Mouse (Mus musculus) gastrocnemius, postnatal 25 days (tissue): ENCODE measurements around the gene Galnt9. TPM values are rescaled to one million over a fixed set of nuclear protein-coding genes. Genes with fewer than 3 reads are reported as not detected.

Source experiments
- DNase-seq: peaks from one replicate; pipeline ENCODE4 v3.0.0; 2022
- total RNA-seq, 2 experiments: library from RNA; stranded (reverse); gene quantifications; 1 replicate in 1 of 2; 2 replicates in 1 of 2; pipeline ENCODE4 v1.2.3; 2021

Gene Galnt9
- total RNA-seq, 2 experiments from 2014 or later, result not detected

DNA sequence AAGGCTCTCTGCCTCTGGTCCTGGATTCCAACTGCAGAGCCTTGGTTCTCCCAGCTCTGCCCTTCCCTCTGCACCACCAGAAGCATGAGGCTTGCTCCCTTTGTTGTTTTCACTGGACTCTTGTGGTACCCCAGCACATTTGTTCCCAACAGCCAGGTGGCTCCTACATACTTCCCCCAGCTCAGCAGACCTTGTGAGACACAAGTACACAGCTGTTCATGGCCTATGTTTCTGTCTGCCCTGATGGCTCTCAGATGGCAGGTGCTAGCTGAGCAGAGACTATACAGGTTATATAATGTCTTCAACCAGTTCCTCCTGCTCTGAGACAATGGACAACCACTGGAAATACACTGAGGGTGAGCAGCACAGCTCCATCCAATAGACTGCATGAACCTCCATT, 43.3 kb downstream of the Galnt9 start:
- no peak for DNase-seq

DNA sequence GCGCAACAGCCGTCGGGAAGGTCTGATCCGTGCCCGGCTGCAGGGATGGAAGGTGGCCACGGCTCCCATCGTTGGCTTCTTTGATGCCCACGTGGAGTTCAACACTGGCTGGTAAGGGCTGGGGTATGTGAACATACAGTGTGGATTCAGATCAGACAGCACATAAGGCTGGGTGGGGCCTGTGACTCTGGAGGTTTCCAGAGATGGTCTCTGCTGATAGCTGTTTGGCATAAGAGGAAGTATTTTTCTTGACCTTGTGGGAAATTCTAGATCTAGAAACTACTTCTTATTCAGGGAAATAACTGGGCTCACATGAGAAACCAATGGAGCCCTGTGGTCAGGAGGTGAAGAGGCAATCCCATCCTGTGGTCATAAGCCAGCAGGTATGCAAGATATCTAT, 45.7 kb downstream of the Galnt9 start:
- no peak for DNase-seq

DNA sequence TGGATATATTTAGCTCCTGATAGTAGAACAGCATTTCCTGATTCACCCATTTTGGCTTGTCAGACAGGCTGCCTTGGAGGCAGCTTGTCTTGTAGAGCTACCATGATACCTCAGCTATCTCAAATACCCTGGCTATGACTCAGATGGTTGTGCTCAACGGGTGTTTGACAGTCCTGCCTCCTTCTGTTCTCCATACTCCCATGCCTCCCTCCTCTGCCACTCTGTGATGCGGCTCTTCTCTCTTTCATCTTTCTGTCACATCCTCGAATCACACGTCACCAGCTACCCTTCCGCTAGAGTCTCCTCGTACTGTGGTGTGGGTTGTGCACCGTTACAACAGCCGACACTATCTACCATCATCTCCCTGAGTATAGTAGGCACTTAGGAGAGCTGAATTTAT, 50.3 kb downstream of the Galnt9 start:
- DNase-seq, result no peak

DNA sequence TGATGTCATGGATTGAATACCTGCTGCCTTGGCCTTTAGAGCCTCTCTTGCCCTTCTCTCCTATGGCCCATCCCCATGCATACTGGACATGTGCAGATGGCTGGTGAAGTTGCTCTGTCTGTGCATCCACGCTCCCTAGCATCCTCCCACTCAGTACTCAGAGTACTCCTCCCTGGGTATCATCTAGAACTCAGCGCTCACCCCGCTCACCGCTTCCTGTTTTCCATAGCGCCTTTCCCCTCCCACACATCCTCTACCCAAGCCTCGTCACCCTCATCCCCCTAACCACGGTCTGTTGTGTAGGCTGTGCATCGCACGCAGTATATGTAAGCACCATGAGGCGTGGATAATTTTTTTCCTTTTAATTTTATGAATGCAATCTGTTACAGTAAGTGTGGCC, 51.2 kb downstream of the Galnt9 start:
- DNase-seq, result no peak

DNA sequence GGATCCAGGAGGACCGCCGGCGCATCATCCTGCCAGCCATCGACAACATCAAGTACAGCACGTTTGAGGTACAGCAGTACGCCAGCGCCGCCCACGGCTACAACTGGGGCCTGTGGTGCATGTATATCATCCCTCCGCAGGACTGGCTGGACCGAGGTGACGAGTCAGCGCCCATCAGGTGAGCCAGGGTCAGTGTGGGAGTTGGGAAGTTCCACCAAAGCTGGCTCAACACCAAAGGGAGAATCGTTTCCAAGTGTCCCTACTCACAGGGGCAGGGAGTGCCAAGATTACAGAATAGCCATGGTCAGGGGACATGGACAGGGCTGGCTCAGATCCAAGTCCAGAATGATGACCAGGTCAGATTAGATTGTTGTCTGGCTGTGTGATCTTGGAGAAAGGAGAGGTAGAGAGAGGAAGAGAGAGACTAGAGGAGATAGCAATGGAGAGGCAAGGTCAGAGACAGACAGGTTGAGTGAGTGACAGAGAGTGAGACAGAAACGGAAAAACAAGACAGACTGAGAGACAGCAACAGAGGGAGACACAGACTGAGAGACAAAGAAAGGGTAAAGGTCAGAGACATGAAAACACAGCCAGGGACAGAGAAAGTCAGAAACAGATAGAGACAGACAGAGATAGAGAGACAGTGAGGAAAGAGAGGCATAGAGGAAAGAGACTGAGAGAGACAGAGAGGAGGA, 52.1 kb downstream of the Galnt9 start:
- no peak for DNase-seq

DNA sequence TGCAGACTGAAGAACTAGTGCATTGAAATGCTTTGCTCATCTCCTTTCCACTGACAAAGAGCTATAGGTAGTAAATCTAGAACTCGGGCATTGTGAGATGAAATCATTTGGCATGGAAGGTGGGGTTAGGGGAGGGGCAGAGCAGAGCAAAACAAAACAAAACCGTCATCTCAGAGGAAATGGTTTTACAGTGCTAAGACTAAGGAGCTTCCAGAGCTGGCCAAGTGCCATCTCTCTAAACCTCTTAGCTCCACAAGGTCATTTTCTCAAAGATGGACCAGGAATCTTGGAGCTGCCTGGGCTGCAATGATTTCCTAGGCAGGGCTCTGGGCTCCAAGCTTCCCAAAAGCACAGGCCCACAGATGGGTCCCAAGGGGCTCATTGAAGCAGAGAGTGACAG, 53.3 kb downstream of the Galnt9 start:
- DNase-seq, result no peak

DNA sequence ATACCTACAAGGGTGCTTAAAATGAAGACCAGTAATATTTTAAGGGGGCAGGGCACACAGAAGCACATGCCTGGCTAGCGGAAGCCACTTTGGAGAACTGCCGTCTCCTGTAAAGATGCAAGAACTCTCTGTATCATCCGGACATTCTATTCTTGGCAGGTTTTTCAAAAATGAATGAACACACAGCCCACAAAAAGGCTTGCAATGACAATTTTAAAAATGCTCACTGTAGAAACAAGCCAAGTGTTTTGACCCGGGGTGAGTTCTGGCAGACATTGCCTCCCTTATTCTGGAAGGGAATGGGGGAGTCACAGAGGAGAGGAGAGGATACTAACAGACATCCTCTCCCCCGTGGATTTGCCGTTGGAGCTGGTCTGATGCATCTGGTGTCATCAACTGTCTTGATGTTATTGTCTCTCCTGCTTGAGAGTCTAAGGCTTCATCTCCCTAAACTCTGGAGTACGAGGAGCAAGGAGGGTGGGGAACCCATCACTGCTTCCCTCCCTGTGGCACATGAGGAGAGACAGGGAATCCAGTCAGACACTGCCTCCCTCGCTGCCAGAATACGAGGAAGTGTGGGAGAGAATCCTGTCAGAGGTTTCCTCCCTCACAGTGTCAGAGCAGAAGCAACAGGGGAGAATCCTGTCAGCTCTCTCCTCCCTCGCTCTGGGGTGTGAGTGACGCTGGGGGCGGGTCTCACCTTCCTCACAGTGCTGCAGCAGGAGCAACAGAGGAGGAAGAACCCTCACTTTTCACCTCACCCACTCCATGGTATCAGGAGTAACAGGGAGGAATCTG, 54.3 kb downstream of the Galnt9 start:
- DNase-seq, result peak; percentile 17

DNA sequence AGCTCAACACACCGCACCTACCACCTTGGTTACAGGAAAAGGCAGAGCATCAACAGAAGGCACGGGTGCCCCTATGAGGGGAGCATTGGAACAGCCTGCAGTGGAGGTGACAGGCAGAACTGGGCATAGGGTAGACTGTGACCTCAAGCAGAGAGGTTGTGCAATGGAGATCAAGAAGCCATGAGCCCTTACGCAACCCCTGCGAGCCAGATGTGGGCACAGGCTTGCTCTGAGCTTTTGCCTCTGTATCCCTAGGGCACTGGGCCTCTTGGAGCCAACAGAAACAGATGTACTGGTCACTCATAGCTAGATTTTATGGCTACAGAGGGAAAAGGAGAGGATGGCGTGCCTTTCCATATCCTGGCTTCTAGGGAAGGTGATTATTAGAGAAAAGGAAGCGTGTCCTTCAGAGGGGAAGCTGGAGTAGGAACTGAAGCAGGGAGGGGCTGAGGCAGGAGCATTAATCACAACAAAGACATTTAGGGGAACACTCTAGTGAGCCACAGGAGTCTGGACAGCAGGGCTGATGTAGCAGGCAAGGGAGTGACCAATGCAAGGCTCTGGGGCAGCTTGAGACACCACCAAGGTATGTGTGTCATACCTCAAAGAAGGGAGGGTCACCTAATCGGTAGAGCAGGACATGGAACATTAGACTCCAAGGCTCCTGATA, 59.0 kb downstream of the Galnt9 start:
- no peak for DNase-seq

DNA sequence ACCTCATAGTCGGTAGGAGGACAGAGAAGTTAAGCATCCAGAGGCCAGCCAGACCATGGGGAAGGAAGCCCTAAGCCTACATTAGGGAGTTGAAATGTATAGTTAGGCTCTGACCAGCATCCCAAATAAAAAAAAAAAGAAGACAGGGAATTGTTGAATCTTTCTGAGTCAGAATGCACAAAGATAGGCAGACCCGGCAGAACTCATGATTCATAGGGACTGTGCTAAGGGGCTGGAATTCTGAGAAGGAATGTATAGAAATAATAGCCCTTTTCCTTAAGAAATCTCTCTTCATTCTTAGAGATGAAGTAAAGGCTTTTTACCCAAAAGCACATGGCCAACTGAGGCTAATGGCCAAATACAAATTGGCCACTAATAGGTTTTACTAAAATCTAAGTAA, 60.2 kb downstream of the Galnt9 start:
- DNase-seq, result no peak

DNA sequence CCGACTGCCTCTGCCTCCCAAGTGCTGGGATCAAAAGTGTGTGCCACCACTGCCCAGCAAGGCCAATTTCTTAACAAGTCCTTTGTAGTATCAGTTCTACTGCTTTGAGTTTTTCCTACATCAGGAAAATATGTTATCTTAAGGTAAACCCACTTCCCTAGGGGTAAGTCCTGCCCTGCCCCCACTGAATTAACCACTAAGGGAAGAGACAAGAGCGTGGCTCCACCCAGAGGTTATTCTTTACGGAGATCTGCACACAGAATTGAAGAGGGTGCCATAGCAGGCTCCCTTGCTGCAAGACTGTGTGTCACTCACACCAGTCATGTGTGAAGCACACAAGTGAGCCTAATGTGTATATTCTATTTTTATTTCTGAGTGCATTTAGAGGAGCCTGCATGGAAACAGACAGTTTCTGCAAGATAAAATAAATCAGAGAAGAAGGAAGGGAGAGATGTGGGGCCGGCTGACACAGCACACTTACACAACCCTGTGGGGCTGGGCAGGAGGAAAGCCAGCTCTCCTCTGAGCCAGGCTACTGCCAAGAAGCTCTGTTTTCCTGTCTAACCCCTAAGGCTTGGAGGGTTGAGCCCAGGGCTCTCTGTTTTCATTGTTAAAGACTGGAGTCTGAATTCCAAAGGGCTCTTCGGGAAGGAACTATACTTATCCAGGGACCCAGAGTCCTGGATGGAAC, 61.5 kb downstream of the Galnt9 start:
- no peak for DNase-seq

DNA sequence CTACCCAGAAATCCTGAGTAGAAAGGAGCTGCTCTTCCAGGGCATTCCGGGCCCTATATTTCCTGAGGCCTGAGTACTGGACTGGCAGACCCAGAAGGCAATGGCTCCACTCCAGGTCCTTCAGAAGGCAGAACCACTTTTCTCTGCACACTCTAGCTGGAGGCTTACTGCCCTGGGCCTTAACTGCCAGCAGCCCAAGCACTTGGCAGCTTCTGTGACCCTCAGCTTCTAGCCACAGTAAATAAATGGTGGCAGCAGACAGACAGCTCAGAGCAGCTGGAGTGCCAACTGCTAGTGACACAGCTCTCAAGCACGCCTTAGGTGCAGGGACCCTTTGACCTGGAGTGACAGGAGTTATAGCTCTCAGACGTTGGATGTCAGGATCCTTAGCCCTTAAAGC, 63.6 kb downstream of the Galnt9 start:
- DNase-seq, result peak; percentile 29

DNA sequence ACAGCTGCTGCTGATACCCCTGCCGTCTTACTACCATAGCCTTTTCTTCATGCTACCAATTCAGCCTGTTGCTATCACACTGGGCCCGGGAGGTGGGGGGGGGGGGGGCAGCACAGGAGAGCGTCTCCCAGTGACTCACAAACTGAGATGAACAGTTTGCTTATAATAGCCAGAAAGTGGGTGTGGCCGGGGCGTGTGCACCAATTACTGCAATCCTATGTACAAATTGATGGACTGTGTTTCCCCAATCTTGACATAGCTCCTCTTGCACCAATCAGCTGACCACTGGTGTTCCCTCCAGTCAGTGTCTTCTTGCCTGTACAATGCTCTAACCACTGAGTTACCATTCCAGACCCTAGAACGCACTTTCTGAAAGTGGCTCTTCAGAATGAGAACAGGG, 64.2 kb downstream of the Galnt9 start:
- DNase-seq, result no peak

DNA sequence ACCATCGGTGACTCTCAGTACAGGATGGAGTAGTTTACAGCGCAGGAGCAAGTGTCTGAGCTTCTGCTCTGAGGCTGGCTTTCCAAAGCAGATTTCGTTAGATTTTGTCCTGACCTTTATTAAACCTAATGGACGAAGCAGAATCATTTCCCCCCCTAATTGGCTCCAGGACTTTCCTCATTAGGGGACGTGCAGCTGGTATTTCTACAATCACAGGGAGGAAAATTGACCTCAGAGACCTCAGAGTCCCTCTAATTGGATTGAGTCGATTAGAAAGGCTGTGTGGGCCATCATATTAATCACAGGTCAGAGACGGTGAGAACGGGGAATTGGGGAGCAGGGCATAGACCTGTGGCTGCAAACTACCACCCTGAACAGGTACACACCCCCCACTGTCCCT, 64.8 kb downstream of the Galnt9 start:
- DNase-seq, result no peak

DNA sequence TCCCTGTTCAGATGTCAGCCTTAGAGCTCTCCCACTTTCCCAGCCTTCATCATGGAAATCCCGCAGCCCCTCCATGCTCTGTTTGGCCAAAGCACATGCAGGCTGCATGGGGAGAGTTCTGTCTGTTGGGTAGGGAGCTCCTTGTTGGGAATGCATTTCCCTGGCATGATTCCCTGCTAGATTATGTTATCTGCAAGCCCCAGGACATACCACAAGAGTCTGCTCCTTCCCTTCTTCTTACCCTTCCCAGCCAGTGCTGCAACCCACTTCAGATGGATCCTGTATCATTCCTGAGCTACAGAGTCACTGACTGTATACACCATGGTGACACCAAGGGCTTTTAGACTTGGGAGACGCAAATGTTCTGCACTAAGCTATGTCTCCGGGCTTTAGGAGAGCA, 65.3 kb downstream of the Galnt9 start:
- DNase-seq, result no peak

DNA sequence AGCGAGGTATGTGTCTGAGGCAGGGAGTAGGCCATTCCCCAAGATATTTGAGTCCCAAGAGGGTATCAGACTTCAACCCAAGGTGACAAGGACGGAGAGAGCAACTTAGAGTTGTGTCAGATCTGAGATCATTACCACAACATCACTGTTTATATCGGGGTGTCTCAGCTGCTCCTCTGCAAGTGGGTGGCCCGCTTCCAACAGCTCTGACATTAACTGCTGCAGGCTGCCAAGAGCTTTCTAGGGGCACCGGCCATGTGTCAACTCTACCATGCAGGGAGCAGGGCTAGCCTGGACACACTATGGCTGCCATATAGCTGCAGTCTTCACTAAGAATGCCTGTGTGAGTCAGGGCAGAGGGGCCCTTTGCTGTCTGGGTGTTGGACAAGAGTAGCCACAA, 65.7 kb downstream of the Galnt9 start:
- DNase-seq, result no peak

DNA sequence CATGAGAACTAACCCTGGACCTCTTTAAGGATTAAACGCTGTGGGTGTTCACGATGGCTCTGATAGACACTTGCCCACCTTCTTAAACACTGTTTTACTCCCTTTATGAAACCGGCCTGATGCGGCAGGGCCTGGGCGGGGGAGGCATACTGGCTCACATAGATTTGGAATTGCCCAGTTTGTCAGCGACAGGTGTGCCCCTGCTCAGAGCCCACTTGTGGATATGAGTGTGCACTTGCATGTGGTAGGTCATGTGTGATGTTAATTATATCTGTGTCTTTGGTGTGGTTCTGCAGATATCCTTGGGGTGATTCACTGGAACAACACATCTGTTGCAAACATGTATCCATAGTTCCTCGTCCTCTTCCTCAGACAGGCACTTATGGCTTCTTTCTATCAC, 66.3 kb downstream of the Galnt9 start:
- DNase-seq, result no peak

DNA sequence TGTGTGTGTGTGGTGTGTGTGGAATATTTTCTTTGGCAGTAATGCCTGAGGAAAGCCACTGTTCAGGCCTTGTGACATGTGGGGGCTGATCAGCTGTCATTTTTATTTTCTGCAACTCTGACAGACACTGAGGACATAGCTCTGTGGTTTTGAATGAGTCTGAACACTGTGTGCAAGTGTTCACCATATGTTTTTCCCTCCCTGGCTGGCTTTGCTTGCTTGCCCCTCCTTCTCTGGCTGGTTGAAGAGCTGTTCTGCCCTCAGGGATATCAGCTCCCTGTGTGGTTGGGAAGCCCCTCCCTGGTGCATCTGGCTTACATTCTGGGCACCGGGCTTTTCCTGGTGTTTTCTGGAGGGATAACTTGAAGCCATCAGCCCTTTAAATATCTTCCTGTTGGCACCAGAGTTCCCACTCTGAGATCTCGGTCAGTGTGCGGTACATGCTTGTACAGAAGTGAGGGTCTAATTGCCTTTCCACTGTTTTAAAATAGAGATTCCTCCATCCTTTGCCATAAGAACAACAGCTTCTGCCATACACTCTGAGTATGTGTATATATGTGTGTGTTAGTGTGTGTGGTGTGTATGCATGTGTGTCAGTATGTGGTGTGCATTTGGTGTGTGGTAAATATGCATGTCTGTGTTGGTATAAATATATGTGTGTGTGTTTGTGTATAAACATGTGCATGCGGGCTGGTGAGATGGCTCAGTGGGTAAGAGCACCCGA, 67.4 kb downstream of the Galnt9 start:
- no peak for DNase-seq

DNA sequence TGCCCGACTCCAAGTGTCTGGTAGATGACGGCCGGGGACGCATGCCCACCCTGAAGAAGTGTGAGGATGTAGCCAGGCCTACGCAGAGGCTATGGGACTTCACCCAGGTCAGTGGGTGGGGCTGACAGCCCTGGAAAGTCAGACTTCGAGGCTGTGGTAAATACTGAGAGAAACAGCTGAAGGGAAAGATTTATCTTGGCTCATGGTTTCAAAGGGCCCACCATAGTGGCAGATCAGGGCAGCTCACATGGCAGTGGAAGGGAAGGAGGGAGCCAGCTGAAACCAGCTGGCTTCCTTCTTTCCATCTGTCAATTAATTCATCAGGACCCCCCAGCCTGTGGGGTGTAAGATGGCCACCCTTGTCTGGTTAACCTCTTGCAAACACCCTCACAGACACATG, 75.1 kb downstream of the Galnt9 start:
- no peak for DNase-seq

DNA sequence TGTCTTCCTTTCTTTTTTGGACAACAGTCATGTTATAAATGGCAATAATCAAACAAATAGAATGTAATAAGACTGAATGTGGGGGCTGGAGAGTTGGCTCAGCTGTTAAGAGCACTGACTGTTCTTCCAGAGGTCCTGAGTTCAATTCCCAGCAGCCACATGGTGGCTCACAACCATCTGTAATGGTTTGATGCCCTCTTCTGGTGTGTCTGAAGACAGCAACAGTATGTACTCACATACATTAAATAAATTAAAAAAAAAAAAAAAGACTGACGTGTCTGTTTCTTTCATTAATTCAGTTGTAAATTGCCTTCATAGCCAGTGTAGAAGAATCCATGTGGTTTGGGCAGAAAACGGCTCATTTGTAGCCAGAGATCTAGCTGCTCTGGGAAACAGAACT, 80.2 kb downstream of the Galnt9 start:
- no peak for DNase-seq

DNA sequence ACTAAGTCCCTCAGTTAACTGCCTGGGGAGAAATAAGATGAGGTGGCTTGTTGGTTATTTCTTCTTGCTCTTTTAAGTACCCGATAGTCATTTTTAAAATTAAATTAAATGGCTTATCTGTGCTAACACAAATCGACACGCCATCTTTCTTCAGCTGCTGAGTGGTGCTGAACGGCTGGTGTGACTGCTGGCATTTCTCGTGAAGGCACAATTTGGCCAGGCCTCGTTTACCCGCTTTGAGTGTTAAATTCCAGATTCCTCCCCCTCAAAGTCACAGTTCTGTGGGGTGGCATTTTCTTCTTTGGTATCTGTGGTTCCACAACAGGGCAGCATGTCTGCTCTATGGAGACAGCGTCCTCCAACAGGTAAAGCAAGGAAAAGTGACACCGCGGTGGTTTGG, 83.2 kb downstream of the Galnt9 start:
- DNase-seq, result no peak

DNA sequence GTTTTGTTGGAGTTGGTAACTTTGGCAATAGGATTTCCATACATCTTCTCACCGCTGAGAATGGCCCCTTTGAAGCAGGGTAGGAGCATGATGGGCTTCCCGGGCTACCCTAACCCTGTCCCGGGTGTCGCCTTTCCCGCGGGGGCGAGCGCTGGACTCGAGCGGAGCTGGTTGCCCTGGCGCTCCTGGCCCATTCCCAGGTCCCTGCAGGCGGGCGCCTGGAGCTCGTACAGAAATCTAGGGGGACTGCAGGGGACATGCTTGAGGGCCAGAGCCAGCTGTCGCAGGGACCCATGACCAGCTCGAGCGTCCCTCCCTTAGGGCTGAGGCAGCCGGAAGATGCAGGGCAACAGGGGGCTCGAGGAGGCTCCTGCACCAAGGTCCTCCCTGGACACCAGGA, 84.0 kb downstream of the Galnt9 start:
- DNase-seq, result no peak

DNA sequence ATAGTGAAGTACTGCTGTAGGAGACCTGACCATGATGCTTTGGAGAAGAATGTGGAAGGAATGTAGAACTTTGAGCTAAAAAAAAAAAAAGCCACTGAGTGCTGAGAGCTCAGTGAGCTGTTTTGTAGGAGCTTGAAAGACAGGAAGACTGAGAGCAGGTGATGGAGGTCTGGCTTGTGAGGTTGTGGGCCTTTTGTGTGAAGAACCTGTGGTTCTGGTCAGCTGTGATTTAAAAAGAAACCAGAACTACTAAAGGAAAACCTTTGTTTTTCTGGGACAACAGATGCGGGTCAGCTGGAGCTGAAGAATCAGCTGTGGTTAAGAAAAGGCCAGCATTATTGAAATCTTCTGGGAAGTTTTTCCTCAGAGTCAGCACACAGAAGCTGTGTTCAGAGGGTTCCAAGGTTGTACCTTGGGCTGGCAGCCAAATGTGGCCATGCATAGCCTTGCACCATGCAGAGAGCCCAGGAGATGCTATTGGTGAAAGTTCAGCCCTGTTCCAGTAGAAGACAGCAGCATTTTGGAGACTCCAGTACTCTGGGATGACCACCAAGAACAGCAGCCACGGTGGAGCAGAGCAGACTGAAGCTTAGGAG, 85.5 kb downstream of the Galnt9 start:
- no peak for DNase-seq
